Mouse (Mus musculus): Measurements from ENCODE around the gene Adcy6.

Gene Adcy6

GRCm38 (mm10) chr15:98568256-98569033 lies 41.4 kb downstream of the Adcy6 start:
- in situ Hi-C loops (cut with MboI, MseI): loop anchor here (25.0 kb wide), 1 partner anchor 669 kb away; no protein-coding TSS in a partner anchor

- in situ Hi-C loops (cut with MboI, MseI): loop anchor here (25.0 kb wide), 1 partner anchor 670 kb away; no protein-coding TSS in a partner anchor
Observed at GRCm38 (mm10) chr15:98567278-98568134, 42.4 kb downstream of the Adcy6 start.

- in situ Hi-C loops (cut with MboI, MseI): loop anchor here (25.0 kb wide), 1 partner anchor 670 kb away; no protein-coding TSS in a partner anchor
Observed at GRCm38 (mm10) chr15:98566973-98567277, 43.0 kb downstream of the Adcy6 start.

DNA sequence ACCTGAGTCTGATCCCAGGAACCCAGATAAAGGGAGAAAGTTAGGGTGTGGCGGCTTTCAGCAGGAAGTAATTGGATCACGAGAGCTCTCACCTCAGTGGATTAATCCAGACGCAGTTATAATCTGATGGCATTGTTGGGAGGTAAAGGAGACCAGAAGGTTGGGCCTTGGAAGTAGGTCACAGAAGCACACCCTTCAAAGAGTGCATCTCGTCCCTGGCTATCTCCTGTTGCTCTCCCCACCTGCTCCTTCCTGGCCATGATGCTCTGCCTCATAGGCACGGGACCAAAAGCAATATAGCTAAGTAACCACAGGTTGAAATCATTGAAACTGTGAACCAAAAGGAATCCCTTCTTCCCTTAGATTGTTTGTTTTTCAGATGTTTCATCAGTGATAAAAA lies 52.7 kb downstream of the Adcy6 start:
- in situ Hi-C loops (cut with MboI, MseI): loop anchor here (25.0 kb wide), 1 partner anchor 680 kb away; no protein-coding TSS in a partner anchor

- in situ Hi-C loops (cut with MboI, MseI): loop anchor here (25.0 kb wide), 1 partner anchor 681 kb away; no protein-coding TSS in a partner anchor
Observed at GRCm38 (mm10) chr15:98555881-98556280, 54.0 kb downstream of the Adcy6 start.

GRCm38 (mm10) chr15:98552758-98553157 lies 57.1 kb downstream of the Adcy6 start:
- in situ Hi-C loops (cut with MboI, MseI): loop anchor here (25.0 kb wide), 1 partner anchor 685 kb away; no protein-coding TSS in a partner anchor

DNA sequence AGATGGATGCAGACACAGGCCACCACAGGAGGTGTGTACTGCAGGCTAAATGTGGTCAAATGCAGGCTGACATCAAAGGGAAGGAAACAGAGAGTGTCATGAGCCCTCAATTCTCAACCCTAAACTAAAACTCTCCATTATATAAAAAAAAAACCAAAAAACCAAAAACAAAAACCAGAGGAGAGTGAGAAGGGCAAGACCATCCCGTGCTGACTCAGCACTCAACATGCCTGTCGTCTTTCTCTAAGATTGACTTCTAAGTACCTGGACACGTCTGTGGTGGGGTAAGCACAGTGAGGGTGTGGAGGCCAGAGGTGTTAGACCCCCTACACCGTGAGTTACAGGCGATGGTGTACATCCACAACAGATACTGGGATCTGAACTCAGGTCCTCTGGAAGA lies 63.0 kb downstream of the Adcy6 start:
- in situ Hi-C loops (cut with MboI, MseI): no loop called here

GRCm38 (mm10) chr15:98545151-98545550 lies 64.7 kb downstream of the Adcy6 start:
- in situ Hi-C loops (cut with MboI, MseI): no loop called here

DNA sequence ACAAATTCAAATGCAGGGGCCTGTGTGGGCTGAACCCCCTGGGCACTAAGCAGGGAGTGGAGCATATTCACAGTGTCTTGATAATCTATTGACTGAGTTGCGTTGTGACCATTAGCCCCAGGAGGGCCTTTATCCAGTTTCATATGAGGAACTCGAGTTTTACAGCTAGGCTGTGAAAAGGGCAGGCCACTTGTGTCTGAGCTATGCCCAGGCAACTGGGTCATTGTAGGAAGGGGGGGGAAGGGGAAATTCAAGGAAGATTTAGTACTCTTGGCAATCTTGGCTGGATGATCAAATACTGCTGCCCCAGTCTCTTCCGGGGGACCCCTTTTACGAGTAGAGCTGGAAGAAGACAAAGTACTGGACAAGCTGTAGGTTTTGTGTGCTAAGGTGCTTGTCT lies 66.5 kb downstream of the Adcy6 start:
- in situ Hi-C loops (cut with MboI, MseI): no loop called here

DNA sequence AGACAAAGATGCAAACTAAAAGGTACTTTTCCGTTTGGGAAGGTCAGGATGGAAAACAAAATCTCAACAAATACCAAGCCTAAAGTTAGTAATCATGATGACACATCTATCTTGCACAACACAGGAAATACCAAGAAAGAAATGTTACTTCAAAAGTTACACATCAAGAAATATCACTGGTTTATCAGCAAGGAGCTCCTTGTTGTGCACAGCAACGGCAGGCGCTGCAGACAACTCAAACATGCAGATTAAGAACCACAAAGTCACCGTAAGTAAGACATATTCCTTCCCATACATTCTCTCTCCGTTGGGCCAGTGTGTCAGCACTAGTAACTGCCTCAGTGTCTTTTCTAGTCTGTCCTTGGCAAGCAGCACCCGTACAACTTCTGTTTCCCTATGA lies 68.8 kb downstream of the Adcy6 start:
- in situ Hi-C loops (cut with MboI, MseI): no loop called here

Measured in T-helper 2 cell (primary cell).